Mouse (Mus musculus): Measurements from ENCODE around the gene Adcyap1r1.

DNA sequence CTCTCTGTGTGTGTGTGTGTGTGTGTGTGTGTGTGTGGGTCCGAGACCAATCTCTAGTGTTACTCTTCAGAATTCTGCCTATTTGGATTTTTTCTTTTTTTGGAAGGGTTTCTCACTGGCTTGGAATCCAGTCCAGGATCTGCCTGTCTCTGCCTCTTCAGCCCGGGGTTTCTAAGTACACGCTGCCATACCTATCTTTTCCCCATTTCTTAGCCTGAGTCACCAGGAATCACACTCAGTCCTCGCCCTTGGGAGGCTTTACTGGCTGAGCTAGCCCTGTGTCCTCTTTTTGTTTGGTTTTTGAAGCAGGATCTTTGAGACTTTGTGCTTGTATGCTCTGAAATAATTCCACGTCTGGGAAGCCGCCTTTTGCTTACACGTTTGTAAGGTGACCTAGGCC is 31.6 kb downstream of the Adcyap1r1 start:
- TF ChIP-seq POLR2A (IDR thresholded peaks at IDR 0.05; ENCODE audit: borderline replicate concordance, control insufficient read depth, low read depth, low read length) (no peak), CTCF (IDR thresholded peaks at IDR 0.05; ENCODE audit: control insufficient read depth, insufficient read depth, low read length) (no peak)

Data from bone marrow, adult 2 months (tissue).